Mouse (Mus musculus) embryonic facial prominence, embryonic 15.5 days (tissue): ENCODE results near the gene Haao. TPM values are rescaled to one million over a fixed set of nuclear protein-coding genes. Genes with fewer than 3 reads are reported as not detected.
A peak's percentile ranks its signal among the peaks of the same experiment; 100 is the strongest.

ENCODE experiments used
- ATAC-seq: fragments of 200-750 bp; cut with Nextera tagmentation; 2 replicates; pipeline ENCODE4 v1.8.0; 2017; ENCODE audit warnings: low read depth, moderate TSS enrichment; ENCODE audit not compliant: insufficient number of reproducible peaks, low FRiP score, low TSS enrichment
- H3K27ac ChIP-seq: fragments of 300-500 bp; sonication (generic); replicated peaks from 2 replicates; pipeline ENCODE4 v1.5.1; 2015; ENCODE audit warnings: mild to moderate bottlenecking, inconsistent platforms
- H3K27me3 ChIP-seq: fragments of 300-500 bp; sonication (generic); 2 replicates; pipeline ENCODE4 v1.6.1; 2015; ENCODE audit warnings: inconsistent platforms
- H3K36me3 ChIP-seq: fragments of 300-500 bp; sonication (generic); 2 replicates; pipeline ENCODE4 v1.6.1; 2015; ENCODE audit warnings: mild to moderate bottlenecking, inconsistent platforms
- H3K4me1 ChIP-seq: fragments of 300-500 bp; sonication (generic); 2 replicates; pipeline ENCODE4 v1.6.1; 2015; ENCODE audit warnings: inconsistent platforms
- H3K4me2 ChIP-seq: fragments of 300-500 bp; sonication (generic); replicated peaks from 2 replicates; pipeline ENCODE4 v1.6.1; 2015; ENCODE audit warnings: mild to moderate bottlenecking, inconsistent platforms
- H3K4me3 ChIP-seq: fragments of 300-500 bp; sonication (generic); replicated peaks from 2 replicates; pipeline ENCODE4 v1.5.1; 2015; ENCODE audit warnings: mild to moderate bottlenecking, inconsistent platforms
- H3K9ac ChIP-seq: fragments of 300-500 bp; sonication (generic); 2 replicates; pipeline ENCODE4 v1.6.1; 2015; ENCODE audit warnings: inconsistent platforms
- H3K9me3 ChIP-seq: fragments of 300-500 bp; sonication (generic); replicated peaks from 2 replicates; pipeline ENCODE4 v1.6.1; 2016; ENCODE audit warnings: inconsistent platforms
- WGBS: fragments of 180-500 bp; shearing (Covaris S2); methylation state at CpG from one replicate; pipeline ENCODE4 v1.1.7; 2015; 5-methylcytosine and 5-hydroxymethylcytosine counted together
- polyA plus RNA-seq: library from polyadenylated mRNA; unstranded; fragments of >200 nt; fragmentation: Nextera tagmentation; extraction: Ambion mirVana; gene quantifications from 2 replicates; pipeline ENCODE4 v1.2.1, GENCODE M21; 2015

Haao gene
- polyA plus RNA-seq, 1 experiment from 2014 or later, result 1.1 TPM

DNA sequence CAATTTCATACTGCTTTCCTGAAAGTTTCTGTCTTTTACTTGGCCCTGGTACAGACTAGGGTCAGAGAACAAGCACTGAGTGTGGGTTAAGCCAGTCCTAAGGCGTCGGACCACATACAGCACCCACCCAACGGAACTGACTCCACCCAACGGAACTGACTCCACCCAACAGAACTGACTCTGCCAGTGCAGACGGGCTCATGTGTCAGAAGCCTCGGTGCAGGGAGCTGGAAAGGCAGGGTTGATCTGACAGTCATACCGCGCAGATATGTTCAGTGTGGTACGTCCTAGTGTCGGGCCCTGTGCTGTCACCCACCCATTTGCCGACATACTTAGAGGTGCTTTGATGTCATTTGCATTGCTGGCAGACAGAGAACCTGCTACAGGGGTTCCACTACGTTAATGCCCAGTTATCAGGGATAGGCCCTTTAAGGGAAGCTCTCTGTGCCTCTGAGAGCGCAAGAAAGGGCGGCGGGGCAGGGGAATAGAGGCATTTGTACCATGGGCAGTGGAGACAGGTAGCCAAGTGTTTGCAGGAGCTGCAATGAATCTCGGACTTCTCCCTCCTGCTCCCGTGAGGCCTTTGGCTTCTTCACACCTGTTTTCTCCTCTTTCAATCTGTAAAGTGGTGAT lies 38.5 kb downstream of the Haao start:
- no peak overlapping the region for H3K9ac ChIP-seq
- no peaks in the 10 kb centered on the region for H3K4me1 ChIP-seq
- H3K4me3 ChIP-seq, result no peak overlapping the region
- no peak for ATAC-seq
- WGBS, result 81% methylated on average over 17 of the region's 17 CpGs
- no peaks in the 10 kb centered on the region for H3K27me3 ChIP-seq
- no peak overlapping the region for H3K27ac ChIP-seq
- no peak overlapping the region for H3K4me2 ChIP-seq
- no peaks in the 10 kb centered on the region for H3K9me3 ChIP-seq
- H3K36me3 ChIP-seq, result peaks cover 53% of the 10 kb centered on the region

DNA sequence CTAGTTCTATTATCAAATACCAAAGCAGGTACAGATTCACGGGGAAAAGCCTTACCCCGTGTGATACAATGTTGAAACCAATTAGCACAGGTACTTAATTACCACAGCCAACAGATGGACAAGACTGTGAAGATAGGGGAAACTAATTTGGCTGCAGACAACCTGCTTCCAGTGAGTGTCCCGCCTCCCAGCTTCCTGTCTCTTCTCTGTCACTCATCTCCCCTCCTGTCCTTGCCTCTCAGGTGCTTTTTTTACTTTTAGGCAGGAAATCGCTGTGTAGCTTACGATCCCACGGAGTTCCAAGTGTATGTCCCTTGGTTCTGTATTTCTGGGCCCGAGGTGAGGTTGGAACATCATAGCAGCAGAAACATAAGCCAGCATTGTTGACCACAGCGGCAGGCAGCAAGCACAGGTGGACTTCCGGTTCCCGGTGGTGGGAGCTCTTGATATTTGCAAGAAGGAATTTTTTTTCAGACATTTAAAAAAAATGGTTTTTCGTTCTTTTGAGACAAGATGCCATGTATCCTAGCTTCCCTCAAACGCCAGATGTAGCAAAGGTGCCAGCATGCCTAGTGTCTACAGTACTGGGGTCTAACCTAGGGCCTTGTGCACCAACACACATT lies 39.2 kb downstream of the Haao start:
- Histone ChIP-seq H3K4me2 (no peak overlapping the region), H3K27ac (no peak overlapping the region), H3K4me3 (no peak overlapping the region), H3K27me3 (no peaks in the 10 kb centered on the region), H3K4me1 (no peaks in the 10 kb centered on the region), H3K36me3 (peaks cover 59% of the 10 kb centered on the region), H3K9me3 (no peaks in the 10 kb centered on the region), H3K9ac (no peak overlapping the region)
- no peak for ATAC-seq
- 89% methylated on average over 12 of the region's 12 CpGs for WGBS

DNA sequence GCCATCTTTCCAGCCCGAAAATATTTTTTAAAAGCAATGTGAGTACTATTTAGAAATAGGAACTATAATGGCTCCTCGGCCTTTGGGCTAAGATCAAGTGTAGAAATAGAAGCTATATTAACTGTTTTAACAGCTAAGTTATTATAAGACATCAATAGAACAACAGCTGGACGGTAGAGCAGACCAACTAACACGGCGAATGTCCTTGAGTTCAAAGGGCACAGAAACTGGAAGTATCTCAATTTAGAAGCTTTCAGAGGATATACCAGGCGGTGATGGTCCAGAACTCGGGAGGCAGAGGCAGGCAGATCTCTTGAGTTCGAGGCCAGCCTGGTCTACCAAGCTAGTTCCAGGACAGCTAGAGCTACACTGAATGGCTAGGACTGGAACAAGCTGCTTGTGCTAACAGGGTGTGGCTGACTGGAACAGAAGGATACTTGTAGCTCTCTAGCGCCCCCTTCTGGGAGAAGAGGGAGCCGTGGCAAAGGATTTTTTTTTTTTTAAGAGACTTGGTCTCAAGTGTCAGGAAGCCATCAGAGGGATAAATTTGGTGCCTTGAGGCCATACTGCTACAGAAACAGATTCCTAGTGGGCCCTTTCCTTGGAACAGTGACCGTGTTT lies 39.9 kb downstream of the Haao start:
- WGBS, result 72% methylated on average over 11 of the region's 11 CpGs
- Histone ChIP-seq H3K27ac (no peak overlapping the region), H3K9me3 (no peaks in the 10 kb centered on the region), H3K9ac (no peak overlapping the region), H3K27me3 (no peaks in the 10 kb centered on the region), H3K4me3 (no peak overlapping the region), H3K4me2 (no peak overlapping the region), H3K4me1 (no peaks in the 10 kb centered on the region), H3K36me3 (peaks cover 66% of the 10 kb centered on the region)
- no peak for ATAC-seq

DNA sequence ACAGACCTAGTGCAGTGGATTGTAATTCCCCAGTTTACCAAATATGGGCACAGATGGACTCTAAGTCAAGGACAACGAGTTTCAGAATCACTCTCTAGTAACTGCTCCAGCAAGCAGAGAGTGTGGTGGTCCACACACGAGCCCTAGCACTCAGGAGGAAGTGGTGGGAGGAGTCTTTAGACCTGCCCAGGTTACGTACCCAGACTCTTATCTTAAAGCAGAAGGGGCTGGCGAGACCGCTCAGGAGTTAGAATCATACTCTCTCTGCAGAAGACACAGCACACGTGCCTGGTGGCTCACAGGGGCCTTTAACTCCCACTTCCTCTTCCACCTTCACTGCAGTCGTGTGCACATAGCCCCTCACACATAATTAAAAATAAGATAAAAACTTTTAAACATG lies 40.4 kb downstream of the Haao start:
- 69% methylated on average over 7 of the region's 7 CpGs for WGBS
- H3K4me2 ChIP-seq, result no peak overlapping the region

DNA sequence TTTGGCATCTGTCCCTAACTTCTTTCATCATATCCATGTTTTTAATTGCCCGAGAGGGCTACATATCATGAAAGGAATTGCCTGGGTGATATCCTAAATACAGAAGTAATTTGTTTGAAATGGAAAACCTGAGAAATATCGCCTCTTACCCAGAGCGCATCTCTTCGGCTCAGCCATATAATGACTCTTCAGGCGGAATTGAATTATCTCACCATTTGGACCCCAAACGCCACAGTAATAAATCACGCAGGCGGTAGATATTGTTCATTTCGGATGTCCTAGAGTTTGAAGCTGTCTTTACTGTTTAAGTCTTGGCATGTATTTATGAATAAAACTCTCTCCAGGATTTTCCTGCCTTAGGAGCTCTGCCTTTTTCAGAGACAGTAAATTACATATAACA lies 42.7 kb downstream of the Haao start:
- ATAC-seq, result no peak
- no peak overlapping the region for H3K4me3 ChIP-seq

More for the DNA sequence above, 40.4 kb downstream of the Haao start:
- no peak for ATAC-seq
- H3K4me1 ChIP-seq, result no peaks in the 10 kb centered on the region
- H3K36me3 ChIP-seq, result peaks cover 66% of the 10 kb centered on the region
- H3K4me3 ChIP-seq, result no peak overlapping the region
- H3K27me3 ChIP-seq, result no peaks in the 10 kb centered on the region
- H3K27ac ChIP-seq, result no peak overlapping the region
- no peak overlapping the region for H3K9ac ChIP-seq
- no peaks in the 10 kb centered on the region for H3K9me3 ChIP-seq

DNA sequence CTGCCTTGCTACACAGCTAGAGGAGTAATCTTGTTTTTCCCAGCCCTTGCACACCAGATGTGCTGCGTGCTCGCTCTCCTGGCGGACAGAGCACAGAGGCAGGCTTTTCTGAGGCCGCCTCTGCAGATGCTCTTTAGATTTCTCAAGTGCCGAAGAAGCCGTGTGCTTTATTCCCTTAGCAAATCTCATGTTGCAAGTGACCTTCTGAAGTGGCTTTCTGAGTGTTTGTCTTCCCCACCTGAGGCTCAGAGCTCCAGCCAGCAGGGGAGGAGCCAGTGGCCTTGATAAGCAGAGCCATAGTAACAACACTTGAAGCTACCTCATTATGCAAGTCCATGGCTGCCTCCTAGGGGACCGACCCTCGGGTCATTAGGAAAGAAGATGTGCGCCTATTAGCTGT lies 43.8 kb downstream of the Haao start:
- WGBS, result 71% methylated on average over 9 of the region's 9 CpGs
- H3K9ac ChIP-seq, result no peak overlapping the region
- no peaks in the 10 kb centered on the region for H3K4me1 ChIP-seq
- 0 out of 2 replicates have a peak, but pooled peaks have one; percentile 24 for ATAC-seq
- no peak overlapping the region for H3K4me2 ChIP-seq
- no peak overlapping the region for H3K4me3 ChIP-seq
- peaks cover 51% of the 10 kb centered on the region for H3K36me3 ChIP-seq
- H3K9me3 ChIP-seq, result no peaks in the 10 kb centered on the region
- no peaks in the 10 kb centered on the region for H3K27me3 ChIP-seq
- no peak overlapping the region for H3K27ac ChIP-seq

More for the DNA sequence above, 42.7 kb downstream of the Haao start:
- Histone ChIP-seq H3K27ac (no peak overlapping the region), H3K9me3 (no peaks in the 10 kb centered on the region), H3K4me1 (no peaks in the 10 kb centered on the region), H3K27me3 (no peaks in the 10 kb centered on the region), H3K9ac (no peak overlapping the region), H3K4me2 (no peak overlapping the region), H3K36me3 (peaks cover 53% of the 10 kb centered on the region)
- WGBS, result 88% methylated on average over 9 of the region's 9 CpGs

DNA sequence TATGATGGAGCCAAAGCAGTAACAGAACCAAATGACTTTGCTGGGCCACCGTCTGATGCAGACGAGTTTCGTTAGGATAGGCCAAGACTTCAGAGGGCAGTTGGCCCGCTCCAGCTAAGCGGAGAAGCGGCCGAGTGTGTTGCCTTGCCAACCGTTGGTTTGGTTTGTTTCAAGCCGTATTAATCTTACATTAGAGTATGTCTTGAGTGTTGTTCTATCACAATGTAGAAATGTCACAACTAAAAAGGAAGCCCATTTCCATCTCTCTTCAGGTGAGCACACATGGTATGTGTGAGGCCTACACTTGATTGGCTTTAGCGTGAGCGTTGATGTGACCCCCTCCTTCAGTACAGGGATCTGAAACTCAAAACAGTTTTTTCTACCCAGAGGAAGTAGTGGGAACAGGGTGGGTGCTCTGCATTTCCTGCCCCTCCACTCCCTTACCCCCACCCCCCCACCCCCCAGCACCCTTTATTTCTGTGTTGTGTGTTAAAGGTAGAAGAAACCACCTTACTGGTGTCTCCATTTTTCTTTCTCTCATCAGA lies 48.2 kb downstream of the Haao start:
- H3K4me3 ChIP-seq, result no peak overlapping the region
- H3K9me3 ChIP-seq, result no peaks in the 10 kb centered on the region
- H3K9ac ChIP-seq, result no peak overlapping the region
- no peak for ATAC-seq
- peaks cover 28% of the 10 kb centered on the region for H3K36me3 ChIP-seq
- no peak overlapping the region for H3K4me2 ChIP-seq
- H3K27me3 ChIP-seq, result no peaks in the 10 kb centered on the region
- H3K4me1 ChIP-seq, result no peaks in the 10 kb centered on the region
- 91% methylated on average over 11 of the region's 11 CpGs for WGBS
- no peak overlapping the region for H3K27ac ChIP-seq

DNA sequence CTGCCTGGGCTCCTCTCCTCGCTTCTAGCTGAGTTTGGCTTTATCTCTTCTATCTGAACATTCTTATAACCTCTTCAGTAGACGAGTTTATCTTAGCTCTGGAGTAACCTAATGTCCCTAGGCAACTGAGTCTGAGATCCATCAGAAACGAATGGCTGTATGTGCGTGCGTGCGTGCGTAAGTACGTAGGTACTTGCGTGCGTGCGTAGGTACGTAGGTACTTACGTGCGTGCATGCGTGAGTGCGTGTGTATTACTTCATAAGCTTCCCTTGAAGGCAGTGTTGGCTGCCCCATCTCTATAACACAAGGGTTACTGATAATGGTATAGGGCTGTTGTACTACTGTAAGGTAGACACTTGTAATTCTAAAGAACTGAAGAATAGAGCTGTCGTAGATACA lies 52.6 kb downstream of the Haao start:
- Histone ChIP-seq H3K9me3 (no peaks in the 10 kb centered on the region), H3K9ac (no peak overlapping the region), H3K36me3 (peaks cover 25% of the 10 kb centered on the region; the same call in 1 of the 2 replicates), H3K27me3 (no peaks in the 10 kb centered on the region), H3K4me2 (no peak overlapping the region), H3K4me1 (no peaks in the 10 kb centered on the region), H3K27ac (no peak overlapping the region), H3K4me3 (no peak overlapping the region)
- 95% methylated on average over 17 of the region's 17 CpGs for WGBS
- ATAC-seq, result no peak

DNA sequence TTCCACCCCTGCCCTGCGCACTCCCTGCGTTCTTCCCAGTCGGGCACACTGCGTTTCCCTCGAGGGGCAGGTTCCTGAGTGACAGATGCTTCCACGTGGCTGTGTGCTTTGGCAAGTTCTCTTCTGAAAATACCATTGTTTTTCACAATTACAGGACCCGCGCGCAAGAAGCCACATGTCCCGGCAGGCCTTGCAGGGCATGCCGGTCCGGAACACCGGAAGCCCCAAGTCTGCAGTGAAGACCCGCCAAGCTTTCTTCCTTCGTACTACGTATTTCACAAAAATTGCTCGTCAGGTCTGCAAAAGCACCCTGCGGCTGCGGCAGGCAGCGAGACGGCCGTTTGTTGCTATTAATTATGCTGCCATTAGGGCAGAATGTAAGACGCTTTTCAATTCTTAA lies 55.4 kb downstream of the Haao start:
- no peak overlapping the region for H3K9ac ChIP-seq
- H3K9me3 ChIP-seq, result no peaks in the 10 kb centered on the region
- H3K36me3 ChIP-seq, result peaks cover 26% of the 10 kb centered on the region; the same call in 1 of the 2 replicates
- 0 out of 2 replicates have a peak overlapping the region, but pooled peaks have one; percentile 10 for H3K4me2 ChIP-seq
- H3K27ac ChIP-seq, result no peak overlapping the region
- no peak for ATAC-seq
- no peaks in the 10 kb centered on the region for H3K4me1 ChIP-seq
- no peak overlapping the region for H3K4me3 ChIP-seq
- no peaks in the 10 kb centered on the region for H3K27me3 ChIP-seq
- WGBS, result 65% methylated on average over 23 of the region's 23 CpGs

DNA sequence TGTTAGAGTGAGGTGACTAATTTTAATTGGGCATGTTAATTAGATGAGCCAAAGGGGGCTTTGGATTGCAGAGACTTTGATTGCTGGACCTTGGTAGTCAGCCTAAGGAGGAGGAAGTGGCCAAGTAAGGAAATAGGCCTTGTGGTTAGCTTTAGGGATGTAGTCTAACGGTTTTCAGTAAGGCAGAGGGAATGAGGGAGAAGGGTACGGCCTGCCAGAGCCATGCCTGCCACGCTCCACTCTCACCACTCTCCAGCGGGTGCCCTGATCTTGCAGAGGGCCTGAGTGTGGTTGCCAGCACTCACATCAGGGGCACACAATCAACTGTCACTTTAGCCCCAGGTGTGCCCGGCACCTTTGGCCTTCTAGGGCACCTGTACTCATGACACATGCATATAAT lies 57.6 kb downstream of the Haao start:
- Histone ChIP-seq H3K27ac (no peak overlapping the region), H3K4me1 (no peaks in the 10 kb centered on the region)
- 86% methylated on average over 5 of the region's 5 CpGs for WGBS

DNA sequence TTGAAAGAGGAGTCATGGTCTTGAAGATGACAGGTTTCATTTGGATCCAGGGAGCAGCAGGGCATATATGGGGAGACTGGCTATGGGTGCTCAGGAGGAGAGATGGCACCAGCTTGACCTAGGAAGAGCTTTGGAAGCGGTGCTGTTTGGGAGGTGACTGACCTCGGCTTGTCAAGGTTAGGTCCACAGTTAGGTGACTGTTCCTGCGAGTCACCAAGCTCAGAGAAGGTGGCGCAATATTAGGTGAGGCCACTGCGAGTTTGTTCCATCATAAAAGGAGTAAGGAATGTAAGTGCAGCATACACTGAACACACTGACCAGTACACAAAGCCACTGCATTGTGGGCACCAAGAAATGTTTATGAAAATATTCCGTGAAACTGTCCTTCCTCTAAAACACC lies 61.3 kb downstream of the Haao start:
- H3K36me3 ChIP-seq, result peaks cover 14% of the 10 kb centered on the region; the same call in 1 of the 2 replicates
- 94% methylated on average over 6 of the region's 6 CpGs for WGBS

More for the DNA sequence above, 57.6 kb downstream of the Haao start:
- Histone ChIP-seq H3K9ac (no peak overlapping the region), H3K4me3 (no peak overlapping the region), H3K27me3 (no peaks in the 10 kb centered on the region), H3K9me3 (no peaks in the 10 kb centered on the region), H3K4me2 (no peak overlapping the region), H3K36me3 (peaks cover 25% of the 10 kb centered on the region; the same call in 1 of the 2 replicates)
- ATAC-seq, result no peak

More for the DNA sequence above, 61.3 kb downstream of the Haao start:
- H3K4me3 ChIP-seq, result no peak overlapping the region
- H3K4me1 ChIP-seq, result peaks cover 15% of the 10 kb centered on the region
- H3K9ac ChIP-seq, result no peak overlapping the region
- H3K27ac ChIP-seq, result no peak overlapping the region
- no peaks in the 10 kb centered on the region for H3K27me3 ChIP-seq
- H3K4me2 ChIP-seq, result no peak overlapping the region
- H3K9me3 ChIP-seq, result no peaks in the 10 kb centered on the region
- no peak for ATAC-seq
